Mouse (Mus musculus) gonadal fat pad, adult 2 months (tissue): ENCODE measurements around the gene Tubgcp3. TPM values are rescaled to one million over a fixed set of nuclear protein-coding genes. Genes with fewer than 3 reads are reported as not detected.
"Not testable (repeated sequence)": the region's sequence is repeated elsewhere in the genome, so short reads cannot be mapped to it uniquely, and the experiment has no call there.

Experiments used
- DNase-seq: peaks from one replicate; pipeline ENCODE4 v3.0.0-alpha.2; 2012; ENCODE audit warnings: low read depth
- polyA plus RNA-seq: library from polyadenylated mRNA; depleted of rRNA; stranded (reverse); fragments of >200 nt; gene quantifications from 2 replicates; pipeline ENCODE4 v1.2.3, GENCODE M21; 2012

Tubgcp3 gene
- polyA plus RNA-seq, 1 experiment = 39.4 TPM

DNA sequence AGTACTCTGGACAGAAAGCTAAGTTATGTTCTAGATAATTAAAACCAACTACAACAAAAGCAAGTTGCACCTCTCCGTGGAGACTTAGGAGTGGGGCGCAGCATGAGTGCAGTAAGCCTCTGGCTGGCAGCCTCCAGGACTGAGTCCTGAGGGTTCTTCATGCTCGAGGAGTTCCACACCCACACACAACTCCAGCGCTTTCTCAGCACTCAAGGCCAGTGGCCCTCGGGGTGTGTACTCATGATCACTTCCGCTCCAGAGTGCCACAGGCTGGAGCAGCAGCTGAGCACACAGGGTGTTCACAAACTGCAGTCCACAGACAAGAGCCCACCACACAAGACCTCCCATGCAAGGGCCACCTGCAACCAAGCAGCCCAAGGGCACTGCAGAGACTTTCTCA lies 30.5 kb downstream of the Tubgcp3 start:
- DNase-seq = no peak

DNA sequence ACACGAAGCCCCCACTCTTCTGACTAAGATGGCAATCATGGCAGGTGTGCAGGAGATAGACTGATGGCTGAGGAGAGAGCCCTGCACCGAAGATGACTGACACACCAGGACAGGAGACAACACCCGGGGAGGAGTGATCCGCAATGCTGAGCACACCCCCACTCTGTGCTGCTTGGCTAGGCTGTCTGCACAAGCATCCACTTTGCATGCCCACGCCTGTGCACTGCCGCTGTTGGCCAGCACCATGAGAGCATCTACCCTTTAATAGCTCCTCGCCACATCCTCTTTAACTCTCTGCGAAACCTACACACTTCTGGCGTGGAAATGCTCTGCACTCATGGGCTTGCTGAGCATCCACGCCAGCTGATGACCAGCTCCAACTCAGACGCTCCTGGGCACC lies 33.6 kb downstream of the Tubgcp3 start:
- no peak for DNase-seq

DNA sequence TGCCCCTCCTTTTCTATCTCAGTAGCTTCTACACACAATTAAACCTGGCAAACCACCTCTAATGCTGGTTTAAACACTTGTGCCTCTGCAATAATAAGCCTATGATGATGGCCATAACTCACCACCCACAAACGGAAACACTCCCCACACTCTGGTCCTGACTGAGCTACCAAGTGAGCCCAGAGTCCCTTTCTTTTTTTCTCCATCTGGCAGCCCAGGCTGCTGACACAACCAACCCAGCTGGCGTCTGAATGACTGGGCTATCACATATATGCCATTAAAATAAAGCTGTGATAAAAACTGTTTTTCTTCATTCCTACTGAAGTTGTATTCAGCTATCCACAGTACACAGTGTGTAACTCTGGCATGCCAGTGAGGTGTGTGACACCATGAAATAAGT lies 36.7 kb downstream of the Tubgcp3 start:
- no peak for DNase-seq

DNA sequence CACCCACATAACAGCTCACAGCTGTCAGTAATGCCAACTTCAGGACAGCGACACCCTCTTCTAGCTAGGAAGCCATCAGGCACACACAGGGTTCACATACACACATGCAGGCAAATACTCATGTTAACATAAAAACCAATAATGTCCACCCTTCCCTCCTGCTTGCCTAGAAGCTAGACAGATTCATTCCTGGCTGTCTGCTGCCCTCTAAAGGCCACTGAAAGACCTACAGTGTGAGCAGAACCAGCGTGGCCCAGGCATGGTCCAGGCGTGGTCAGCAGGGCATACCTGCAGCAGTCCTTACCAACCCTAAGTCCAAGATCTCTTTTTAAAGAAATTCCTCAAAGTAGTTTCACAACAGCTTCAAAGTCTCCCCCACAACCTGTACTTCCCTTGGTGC lies 43.0 kb downstream of the Tubgcp3 start:
- DNase-seq = no peak

DNA sequence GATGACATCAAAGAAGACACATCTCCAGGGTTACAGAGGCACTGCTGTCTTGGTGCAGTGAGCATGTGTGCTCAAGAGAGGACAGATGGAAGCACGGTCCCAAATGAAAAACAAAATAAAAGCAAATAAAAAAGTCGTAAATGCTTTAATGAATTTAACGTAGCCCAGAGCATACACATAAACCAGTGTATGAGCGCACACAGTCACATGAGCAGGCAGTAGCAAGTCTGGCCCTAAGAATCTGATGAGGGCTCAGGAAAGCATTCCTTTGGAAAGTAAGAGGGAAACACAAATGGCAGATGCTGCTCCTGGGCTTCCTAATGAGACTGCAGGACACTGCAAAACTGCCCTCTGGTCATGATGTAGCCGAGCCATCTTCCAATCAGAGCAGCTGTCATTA lies 46.2 kb downstream of the Tubgcp3 start:
- no peak for DNase-seq

DNA sequence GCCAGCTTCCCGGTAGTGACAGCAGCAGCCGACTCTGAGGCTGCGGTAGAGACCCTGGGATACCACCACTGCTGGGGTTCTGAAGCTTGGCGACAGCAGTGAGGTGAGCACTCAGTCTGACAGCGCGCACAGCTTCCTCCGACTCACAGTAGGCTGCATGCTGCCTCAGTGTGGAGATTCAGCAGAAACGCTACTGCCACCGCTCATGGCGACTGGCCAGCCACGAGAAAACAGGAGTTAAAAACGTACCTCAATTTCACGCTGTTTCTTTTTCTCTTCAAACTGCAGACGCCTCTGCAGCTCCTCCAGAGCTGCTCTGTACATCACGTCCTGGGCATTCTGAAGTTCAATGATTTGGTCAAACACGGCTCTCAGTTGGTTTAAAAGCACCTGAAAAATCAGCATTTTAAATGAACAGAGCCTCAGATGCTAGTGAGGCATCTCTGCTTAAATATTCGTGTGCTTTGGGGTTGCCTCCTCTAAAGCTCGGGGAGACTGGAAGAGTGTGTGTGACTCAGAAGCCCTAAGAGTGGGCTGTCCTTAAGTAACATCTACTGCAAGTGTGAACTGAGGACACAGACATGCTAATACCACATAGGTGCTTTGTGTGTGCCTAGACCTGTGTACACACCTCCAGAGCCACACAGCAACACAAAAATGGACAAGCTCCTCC lies 50.4 kb downstream of the Tubgcp3 start:
- DNase-seq = no peak

DNA sequence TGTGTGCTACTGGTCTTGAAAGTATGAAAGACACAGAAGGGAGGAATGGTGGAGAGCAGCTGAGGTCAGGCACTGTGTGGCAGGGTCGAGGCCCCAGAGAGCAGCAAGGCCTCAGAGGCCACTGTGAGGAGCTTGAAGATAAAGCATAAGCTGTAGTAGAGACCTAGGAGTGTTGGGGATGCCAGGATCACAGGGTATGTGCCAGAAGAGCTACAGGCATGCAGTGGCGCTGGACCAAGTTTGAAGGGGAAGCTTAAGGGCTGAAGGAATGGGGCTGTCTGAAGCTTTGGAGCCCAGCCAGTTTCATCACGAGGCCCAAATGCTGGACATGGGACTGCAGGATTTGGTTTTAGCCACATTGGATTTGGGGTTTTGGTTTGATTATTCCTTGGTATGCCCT lies 54.7 kb downstream of the Tubgcp3 start:
- not testable (repeated sequence) for DNase-seq

DNA sequence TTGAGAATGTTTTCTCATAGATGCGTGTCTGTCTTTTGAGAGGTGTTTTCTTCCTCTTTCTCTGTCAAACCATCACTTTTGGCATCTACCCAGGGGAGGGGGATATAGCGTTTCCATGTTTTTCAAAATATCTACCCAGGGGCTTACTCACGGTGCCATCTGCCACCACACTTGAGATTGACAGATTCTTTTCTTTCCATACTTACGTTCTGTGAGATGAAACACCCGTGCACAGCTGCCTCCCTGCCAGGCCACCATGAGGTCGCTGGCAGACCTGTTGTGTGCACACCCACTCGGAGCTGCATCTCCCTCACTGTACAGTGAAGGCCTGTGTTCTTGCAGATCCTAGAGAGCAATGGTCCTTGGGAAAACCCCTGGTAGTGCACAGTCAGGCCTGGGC lies 58.8 kb downstream of the Tubgcp3 start:
- DNase-seq = no peak

DNA sequence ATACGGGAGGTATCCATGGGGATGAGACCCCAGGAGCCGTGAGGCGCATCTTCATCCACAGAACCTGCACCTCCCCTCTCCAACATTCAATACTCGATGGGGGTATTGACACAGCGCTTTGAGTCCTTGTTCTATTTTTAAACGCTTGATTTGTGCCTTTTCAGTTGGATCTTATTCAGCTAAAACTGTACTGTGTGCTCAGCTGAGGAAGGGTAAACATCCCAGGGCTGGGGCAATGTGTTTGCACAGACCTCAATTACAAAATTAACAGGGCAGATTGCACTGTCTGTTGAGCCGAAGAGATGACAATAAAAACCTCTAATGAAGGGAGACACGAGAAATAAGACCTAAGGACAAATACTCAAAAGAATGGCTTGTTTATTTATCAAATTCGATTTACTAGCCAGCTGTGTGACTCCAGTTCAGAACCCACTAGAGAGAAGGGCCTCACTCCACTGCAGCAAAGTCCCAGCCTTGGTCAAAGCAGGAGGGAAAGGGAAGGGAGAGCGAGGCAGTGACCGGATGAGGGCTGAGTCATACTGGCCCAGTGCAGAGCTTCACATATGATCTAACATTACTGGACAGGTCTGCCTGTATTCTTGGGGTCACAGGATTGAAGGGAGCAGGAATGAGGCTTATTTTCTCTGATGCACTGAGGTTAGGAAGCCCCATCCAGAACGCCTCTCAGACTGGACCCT lies 62.1 kb downstream of the Tubgcp3 start:
- DNase-seq = no peak

DNA sequence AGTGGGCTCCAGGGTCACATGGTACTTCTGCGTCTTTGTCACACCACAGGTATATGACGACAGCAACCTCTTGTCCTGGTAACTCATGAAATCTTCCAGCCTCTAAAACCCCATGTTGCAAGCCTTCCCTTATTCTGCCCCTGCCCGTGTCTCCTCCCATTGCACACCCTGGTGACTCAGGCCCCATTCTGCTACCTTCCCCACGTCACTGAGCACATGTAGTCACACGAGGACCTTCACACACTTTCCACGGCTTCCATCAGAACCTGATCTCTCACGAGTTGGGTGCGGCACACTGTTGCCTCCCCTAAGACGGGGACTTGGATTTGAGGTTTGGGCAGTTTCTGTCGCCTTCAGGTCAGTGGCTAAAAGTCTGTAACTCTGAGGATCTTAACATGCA lies 63.2 kb downstream of the Tubgcp3 start:
- DNase-seq = no peak

DNA sequence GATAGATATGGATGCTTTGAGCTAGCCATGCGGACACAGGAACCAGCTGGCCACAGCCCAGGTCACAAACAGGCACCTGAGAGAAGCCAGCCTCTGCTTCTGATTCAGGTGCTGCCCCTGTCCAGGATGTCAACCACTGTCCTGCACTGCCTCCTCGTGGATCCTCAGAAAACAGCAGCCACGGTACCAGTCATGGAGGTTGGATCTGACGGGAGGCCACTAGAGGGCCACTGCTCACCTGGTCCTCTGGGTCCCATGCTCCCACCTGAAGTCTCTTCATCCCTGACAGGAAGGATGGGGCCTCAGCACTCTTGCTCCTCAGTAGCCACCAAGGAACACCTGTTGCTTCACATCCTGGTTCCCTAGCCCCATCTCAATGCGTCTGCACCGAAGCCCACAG lies 64.8 kb downstream of the Tubgcp3 start:
- no peak for DNase-seq

DNA sequence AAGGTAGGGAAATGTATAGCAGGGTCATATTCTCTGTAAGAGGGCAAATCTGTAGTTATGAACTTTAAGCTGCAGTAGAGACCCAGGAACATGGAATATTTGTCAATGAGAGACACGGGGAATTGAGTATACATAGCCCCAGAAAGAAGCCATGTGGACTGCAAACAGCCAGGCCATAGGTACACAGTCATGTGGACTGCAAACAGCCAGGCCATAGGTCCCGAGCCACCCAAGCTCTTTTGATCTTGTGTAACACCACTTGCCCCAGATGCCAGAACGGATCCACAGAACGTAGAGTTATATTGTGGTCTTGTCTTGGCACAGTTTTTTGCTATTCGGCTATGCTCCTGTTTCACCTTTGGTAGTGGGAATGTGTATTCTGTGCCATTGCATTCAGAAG lies 88.3 kb downstream of the Tubgcp3 start:
- DNase-seq = no peak

DNA sequence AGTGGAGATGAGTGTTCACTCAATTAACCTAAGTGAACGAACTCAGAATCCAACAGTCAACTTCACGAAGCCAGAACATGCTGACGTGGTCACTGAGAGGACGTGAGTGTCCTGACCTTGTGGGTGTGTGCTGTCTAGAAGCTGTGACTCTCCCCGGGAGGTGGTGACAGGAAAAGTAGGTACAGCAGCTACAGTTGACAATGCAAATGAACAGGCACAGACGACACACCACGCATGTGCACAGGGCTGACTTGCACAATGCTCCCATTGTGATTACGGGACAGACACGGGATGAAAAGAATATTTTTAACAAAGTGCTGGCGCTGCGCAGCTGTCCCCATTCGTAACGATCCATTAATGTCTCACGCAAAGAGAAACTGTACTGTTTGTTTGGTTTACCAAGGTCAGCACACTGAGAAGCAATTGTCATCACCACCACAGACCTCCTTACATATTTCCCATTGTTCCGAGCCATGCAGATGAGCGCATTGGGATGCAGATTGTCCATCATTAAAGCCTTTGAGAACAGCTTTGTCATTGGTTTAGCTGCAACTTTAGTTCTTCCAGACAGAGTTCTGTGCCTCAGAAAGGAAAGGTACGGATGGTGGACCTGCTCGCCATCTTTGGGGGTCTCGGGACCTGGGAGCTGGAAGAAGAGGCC lies 92.6 kb downstream of the Tubgcp3 start:
- not testable (repeated sequence) for DNase-seq

DNA sequence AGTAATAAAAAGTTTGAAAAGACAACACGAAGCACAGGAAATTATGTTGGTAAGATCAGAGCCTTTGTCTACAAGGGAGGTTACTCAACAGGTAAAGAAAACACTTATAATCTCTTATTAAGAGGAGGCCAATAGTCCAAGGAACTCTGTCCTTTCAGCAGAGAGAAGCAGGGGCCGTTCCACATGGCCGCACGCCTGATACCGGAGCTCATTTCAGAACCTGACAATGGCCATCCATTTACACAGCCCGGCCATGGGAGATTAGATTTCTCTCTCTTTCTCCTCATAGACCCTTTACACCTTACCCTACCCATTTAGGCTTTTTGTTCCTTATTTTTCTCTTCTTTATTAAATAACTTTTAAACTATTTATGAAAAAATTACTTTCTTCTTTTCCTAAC lies 95.3 kb downstream of the Tubgcp3 start:
- no peak for DNase-seq

DNA sequence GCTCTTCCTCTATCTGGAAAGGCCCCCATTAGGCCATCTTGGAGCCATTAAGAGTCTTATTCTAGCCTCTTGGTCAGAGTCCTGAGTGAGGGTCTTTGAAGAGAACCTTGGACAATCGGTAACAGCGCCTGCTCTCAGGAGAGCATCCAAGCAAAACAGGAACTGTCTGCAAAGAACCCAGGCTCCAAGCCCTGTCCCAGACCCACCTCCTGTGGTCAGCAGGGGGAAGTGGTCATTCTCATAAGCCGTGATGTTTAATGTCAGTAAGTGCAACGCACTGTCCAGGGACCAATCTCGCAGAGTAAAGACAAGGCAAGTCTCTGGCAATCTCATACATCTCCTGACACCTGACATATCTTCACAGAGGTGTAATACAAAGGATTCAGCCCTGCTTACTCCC lies 96.0 kb downstream of the Tubgcp3 start:
- no peak for DNase-seq

DNA sequence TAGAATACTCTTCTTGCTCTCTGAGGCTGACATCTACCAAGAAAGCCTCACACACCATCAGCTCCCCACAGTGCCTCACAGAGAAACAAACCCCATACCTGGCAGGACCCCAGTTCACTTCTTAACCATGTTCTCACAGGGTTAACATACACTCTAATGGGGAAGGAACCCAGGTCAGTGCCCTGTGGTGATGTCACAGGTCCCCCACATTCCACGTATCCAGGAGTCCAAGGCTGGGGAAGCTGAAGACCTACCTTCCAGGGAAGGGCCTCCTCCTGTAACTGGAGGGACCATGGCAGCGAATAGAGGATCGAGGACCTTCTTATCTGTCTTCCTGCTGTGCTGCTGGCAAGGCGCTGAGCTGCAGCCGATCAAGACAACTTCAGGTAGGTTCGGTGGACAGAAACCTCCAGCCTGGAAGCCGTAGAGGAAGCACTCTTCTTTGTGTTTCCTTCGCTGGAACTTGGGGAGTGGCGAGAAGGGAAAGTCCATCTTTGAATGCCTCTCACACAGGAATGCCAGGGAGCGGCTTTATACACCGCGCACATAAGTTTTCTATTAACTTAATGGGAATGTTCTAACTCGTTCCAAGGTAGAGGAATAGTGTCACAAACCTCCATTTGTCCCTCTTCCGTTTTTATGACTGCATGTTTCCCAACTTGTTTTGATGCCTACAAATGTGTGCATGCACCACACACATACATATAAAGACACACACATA lies 99.1 kb downstream of the Tubgcp3 start, which contains the start of gene Spaca7:
Gene Spaca7 (plus strand): TSS at position 216 of the 721 bp plus-strand sequence.
- DNase-seq = no peak

DNA sequence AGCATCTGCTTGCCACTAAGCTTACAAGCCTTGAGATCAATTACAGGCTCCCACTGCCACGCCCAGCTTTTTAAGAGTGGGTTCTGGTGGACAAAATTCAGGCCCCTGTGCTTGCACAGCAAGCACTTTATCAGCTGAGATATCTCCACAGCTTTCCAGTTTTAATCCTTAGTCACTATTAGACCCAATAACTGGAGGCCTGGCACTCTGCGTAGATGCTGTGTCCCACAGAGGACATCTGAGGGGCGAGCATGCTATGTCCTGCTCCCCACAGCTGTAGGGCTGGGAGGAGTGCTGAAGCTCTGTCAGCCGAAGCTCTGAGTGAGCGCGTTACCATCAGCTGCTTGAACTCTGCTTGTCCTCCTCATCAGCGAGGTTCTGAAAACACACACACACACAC lies 105.5 kb downstream of the Tubgcp3 start:
- DNase-seq = no peak

DNA sequence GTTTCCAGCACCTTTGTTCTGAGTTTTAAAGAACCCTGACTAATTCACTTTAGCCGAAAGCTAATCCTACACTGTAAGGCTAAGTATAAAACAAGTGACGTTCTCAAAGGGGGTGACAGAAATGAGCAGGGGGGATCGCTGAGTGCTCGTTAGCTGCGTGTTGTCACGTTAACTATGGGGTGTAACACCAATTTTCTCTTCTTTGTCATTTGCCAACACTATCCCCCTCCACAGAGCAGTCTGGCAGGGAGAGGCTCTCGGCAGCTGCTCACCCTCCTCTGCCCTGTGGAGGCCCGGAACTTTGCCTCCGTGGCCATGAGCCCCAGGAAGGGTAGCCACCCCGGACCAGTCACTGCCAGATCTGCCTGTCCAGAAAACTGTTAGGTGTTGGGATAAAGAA lies 106.6 kb downstream of the Tubgcp3 start:
- no peak for DNase-seq

DNA sequence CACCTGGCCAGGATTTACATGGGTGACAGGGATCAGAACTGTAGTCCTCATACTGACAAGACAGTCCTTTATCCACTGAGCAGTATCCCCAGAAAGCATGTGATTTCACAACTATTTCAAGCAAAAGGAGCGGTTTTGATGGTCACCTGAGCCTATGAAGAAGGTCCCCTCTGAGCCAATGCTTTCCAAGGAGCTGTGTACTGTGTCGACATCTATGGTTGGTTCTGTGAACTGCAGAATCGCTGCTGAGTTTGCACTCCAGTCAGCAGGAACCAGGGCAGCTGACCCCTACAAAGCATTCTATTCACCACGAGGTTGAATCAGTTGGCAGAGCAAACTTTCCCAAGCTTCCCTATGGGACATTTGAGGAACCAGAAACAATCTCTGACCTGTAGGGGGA lies 107.7 kb downstream of the Tubgcp3 start:
- no peak for DNase-seq
